Mouse (Mus musculus) right cerebral cortex, adult 18-20 months (tissue): ENCODE results near the gene Wars2.

Experiments
- DNase-seq: peaks from one replicate; pipeline ENCODE4 v3.0.0; 2022; ENCODE audit warnings: mixed read lengths

The Wars2 gene

GRCm38 (mm10) chr3:99277973-99278580, 137.2 kb downstream of the Wars2 start:
- no peak for DNase-seq

GRCm38 (mm10) chr3:99279718-99280117, 138.8 kb downstream of the Wars2 start:
- no peak for DNase-seq

DNA sequence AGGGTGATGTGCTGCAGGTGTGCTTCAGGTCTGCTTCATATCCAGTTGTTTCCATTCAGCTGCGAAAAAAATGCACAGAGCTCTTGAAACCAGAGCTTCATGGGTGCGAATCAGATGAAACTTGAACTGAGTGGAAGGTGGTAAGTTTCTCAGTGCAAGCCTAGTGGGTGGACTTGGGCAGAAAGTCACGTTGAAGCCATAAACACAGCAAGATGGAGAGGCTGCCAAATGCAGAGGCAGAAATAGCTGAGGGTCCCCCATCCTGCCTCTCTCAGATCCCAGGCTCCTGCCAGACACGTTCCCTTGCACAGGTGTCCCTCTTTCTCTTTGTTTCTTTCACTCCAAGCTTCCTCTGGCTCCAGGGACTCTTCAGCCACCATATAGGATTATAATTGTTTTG, 140.6 kb downstream of the Wars2 start:
- no peak for DNase-seq

DNA sequence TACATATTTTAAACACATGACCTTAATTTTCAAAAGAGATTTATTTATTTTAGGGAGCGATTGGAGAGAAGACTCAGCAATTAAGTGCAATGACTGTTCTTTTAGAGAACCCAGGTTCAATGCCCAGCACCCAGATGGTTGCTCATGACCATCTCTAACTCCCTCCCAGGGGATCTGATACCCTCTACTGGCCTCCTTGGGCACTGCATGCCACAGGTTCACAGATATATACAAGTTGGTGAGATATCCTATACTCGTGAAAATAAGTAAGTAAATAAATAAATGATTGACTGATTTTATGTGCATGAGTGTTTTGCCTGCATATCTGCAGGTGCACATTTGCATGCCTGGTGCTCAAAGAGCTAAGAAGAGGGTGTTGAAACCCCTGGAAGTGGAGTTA, 147.4 kb downstream of the Wars2 start:
- DNase-seq, result no peak
